Mouse (Mus musculus): ENCODE results near the gene Rho.

Gene Rho

GRCm38 (mm10) chr6:115931639-115932038 is at the start of gene Rho:
TSS of gene Rho (plus strand) at chr6:115931748.
- no peak for DNase-seq

GRCm38 (mm10) chr6:115884018-115884417 is 47.5 kb upstream of the Rho start:
- DNase-seq, result no peak

- DNase-seq, result peak; percentile 88
Measured at GRCm38 (mm10) chr6:115886894-115887293, 44.7 kb upstream of the Rho start.

- DNase-seq, result no peak
Measured at GRCm38 (mm10) chr6:115888296-115888695, 43.3 kb upstream of the Rho start.

- DNase-seq, result peak; percentile 89
Measured at GRCm38 (mm10) chr6:115890601-115891000, 40.9 kb upstream of the Rho start.

- DNase-seq, result peak; percentile 90
Measured at GRCm38 (mm10) chr6:115891061-115891460, 40.5 kb upstream of the Rho start.

- peak; percentile 96 for DNase-seq
Measured at GRCm38 (mm10) chr6:115891497-115892061, 40.0 kb upstream of the Rho start.

GRCm38 (mm10) chr6:115892363-115892762 is 39.2 kb upstream of the Rho start:
- peak; percentile 90 for DNase-seq

GRCm38 (mm10) chr6:115896346-115896745 is 35.2 kb upstream of the Rho start:
- peak; percentile 90 for DNase-seq

- DNase-seq, result peak; percentile 98
Measured at GRCm38 (mm10) chr6:115897117-115897516, 34.4 kb upstream of the Rho start.

GRCm38 (mm10) chr6:115897926-115898520 is 33.5 kb upstream of the Rho start:
- DNase-seq, result peak; percentile 91

- peak; percentile 98 for DNase-seq
Measured at GRCm38 (mm10) chr6:115901062-115901461, 30.5 kb upstream of the Rho start.

GRCm38 (mm10) chr6:115901489-115901931 is 30.0 kb upstream of the Rho start:
- peak; percentile 99 for DNase-seq

GRCm38 (mm10) chr6:115902545-115902944 is 29.0 kb upstream of the Rho start:
- no peak for DNase-seq

GRCm38 (mm10) chr6:115905568-115905967 is 26.0 kb upstream of the Rho start:
- peak; percentile 98 for DNase-seq

- no peak for DNase-seq
Measured at GRCm38 (mm10) chr6:115906455-115906854, 25.1 kb upstream of the Rho start.

- DNase-seq, result no peak
Measured at GRCm38 (mm10) chr6:115906871-115907270, 24.7 kb upstream of the Rho start.

GRCm38 (mm10) chr6:115908421-115908982 is 23.0 kb upstream of the Rho start:
- DNase-seq, result no peak

GRCm38 (mm10) chr6:115909052-115909451 is 22.5 kb upstream of the Rho start:
- no peak for DNase-seq

- peak; percentile 99 for DNase-seq
Measured at GRCm38 (mm10) chr6:115909940-115910339, 21.6 kb upstream of the Rho start.

- DNase-seq, result peak; percentile 96
Measured at GRCm38 (mm10) chr6:115911763-115912162, 19.8 kb upstream of the Rho start.

GRCm38 (mm10) chr6:115913482-115913881 is 18.1 kb upstream of the Rho start:
- DNase-seq, result no peak

- DNase-seq, result no peak
Measured at GRCm38 (mm10) chr6:115914511-115915202, 16.9 kb upstream of the Rho start.

All from heart, adult 11 months (tissue).